Mouse (Mus musculus) induced T-regulatory cell, adult 2 months (primary cell): ENCODE measurements at regions not wholly inside any gene's neighbourhood (a gene's known extent, or its start where the extent isn't known, plus 50 kb on each side); places are given as distances from the start of the nearest gene placed in this dataset.
"Not testable (repeated sequence)": the region's sequence is repeated elsewhere in the genome, so short reads cannot be mapped to it uniquely, and the experiment has no call there.

Experiments used
- DNase-seq: peaks from one replicate; pipeline ENCODE4 v3.0.0-alpha.2; 2012; ENCODE audit warnings: low read depth

DNA sequence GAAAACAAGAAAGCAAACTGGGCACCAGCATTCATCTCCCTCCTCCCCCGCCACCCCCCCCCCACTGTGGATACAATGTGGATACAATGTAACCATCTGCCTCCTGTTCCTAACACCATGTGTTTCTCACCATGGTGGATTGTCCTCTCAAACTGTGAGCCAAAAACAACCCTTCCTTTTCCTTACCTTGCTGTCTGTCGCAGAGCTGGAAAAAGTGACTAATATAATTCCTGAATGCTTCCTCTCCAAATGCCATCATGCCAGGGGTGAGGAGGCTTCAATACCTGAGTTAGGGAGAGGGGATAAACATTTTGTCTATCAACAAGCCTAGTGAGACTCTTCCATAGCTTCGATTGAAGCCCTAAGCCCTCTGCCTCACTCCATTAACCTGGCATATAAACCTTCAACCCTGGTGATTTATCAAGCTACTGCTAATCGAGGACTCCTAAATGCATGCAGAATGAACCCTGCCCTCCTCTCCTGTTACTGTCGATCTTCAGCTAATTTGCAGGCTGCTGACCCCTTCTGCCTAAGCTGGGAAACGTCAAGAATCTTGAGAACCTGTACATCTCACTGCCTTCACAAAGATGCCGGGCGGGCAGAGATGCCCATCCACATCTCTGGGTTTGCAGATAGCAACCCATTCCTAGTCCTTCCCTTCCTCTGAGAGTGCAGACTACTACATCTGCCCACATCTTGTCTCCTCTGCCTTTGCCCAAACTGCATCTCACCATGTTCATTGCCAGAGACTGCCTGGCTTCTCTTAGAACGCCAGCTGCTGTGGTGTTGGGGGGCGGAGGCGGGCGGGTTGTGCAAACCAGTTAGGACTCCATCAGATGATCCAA, 184.3 kb upstream of the Rpl38 start:
- DNase-seq = no peak

DNA sequence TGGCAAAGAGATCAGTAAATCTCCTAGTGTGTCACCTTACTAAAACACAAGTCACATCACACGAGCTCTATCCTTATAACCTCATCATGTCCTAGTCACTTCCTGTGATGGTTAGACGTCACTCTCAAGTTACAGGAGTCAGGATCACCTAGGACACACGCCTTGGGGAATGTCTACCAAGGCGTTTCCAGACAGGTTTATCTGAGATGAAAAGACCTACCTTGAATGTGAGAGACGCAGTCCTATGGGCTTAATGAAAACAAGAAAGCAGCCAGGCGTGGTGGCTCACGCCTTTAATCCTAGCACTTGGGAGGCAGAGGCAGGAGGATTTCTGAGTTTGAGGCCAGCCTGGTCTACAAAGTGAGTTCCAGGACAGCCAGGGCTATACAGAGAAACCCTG, 185.0 kb upstream of the Rpl38 start:
- not testable (repeated sequence) for DNase-seq

DNA sequence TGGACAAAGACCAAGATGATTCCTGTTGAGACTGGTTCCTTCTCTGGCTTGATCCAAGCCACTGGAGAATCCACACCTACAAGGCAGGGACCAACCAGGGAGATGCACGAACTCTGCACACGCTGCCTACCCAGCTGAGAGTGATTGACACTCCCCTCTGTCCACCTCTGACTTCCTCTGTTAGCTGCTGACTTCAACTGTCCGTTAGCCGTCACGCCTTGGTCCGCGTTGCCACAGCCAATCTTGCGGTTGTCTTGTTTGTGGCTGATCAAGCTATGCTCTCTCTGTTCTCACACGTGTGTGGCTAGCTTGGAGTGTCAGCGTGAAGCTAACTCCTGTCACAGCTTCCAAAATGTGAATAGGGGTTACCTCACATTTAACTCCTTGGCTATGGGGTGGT, 186.3 kb upstream of the Rpl38 start:
- DNase-seq = no peak

DNA sequence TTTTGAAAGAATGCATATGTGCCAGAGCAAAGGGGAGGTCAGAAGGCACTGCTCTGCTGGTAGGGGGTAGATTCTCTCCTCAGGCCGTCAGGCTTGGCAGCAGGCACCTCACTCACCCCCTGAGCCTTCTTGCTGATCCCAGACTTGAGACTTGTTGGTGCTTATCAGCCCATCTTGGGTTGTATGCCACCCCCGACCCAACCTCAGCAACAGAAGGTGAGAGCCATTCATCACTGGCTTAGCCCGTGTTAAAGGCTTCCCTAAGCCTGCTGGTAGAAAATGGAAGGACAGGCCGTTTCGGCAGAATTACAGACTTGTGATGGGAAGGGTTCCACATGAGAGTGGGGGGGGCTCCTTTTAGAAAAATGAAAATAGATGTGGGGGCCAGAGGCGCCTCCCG, 187.3 kb upstream of the Rpl38 start:
- no peak for DNase-seq

DNA sequence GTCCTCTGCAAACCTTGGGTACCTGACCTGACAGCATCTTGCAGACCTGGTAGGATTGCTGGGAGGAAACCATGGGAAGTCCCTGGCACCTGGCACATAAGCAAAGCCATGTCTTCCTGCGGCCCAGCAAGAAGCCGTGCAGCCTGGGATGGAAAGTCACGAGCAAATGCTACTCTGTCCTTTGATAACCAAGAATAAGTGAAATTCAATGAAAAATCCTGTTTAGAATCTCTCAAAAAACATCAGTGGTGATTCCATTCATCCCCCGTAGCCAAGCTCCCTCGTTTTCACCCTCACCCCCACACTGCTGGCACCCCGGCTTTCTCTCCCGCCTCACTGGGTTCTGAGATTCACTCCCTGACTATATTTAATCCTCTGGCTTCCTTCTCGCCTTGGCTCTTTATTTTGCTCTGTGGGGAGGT, 188.2 kb upstream of the Rpl38 start:
- no peak for DNase-seq

DNA sequence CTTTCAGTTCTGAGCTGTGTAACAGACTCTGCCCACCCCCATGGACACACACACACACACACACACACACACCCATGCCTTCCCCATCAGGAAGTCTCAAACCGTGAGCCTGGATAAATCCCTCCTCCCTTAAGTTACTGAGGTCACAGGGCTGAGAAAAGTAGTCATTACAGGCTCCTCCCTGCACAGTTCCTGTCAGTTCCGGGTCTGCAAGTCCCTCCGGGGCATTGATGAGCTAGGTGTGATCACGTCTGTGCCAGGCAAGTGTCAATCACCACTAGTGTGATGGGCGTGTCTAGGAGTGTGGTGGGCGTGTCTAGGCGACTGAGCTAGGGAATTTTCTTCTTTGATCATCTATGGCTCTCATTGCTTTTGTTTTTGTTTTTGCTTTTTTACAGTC, 189.6 kb upstream of the Rpl38 start:
- DNase-seq = peak; percentile 21

DNA sequence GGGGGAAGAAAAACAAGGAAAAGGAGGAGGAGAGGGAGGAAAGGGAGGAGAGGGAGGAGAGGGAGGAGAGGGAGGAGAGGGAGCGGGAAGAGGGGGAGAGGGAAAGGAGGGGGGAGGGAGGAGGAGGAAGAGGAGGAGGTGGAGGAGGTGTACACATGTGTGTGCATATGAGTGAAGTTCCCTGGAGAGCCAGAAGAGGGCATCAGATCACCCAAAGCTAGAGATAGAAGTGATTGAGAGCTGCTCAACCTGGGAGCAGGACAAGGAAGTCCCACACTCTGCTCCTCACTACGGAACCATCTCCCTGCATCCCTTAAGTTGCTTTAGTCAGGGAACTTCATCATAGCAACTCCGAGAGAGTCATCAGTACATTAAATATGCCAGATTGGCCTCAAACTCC, 191.0 kb upstream of the Rpl38 start:
- DNase-seq = peak; percentile 17

DNA sequence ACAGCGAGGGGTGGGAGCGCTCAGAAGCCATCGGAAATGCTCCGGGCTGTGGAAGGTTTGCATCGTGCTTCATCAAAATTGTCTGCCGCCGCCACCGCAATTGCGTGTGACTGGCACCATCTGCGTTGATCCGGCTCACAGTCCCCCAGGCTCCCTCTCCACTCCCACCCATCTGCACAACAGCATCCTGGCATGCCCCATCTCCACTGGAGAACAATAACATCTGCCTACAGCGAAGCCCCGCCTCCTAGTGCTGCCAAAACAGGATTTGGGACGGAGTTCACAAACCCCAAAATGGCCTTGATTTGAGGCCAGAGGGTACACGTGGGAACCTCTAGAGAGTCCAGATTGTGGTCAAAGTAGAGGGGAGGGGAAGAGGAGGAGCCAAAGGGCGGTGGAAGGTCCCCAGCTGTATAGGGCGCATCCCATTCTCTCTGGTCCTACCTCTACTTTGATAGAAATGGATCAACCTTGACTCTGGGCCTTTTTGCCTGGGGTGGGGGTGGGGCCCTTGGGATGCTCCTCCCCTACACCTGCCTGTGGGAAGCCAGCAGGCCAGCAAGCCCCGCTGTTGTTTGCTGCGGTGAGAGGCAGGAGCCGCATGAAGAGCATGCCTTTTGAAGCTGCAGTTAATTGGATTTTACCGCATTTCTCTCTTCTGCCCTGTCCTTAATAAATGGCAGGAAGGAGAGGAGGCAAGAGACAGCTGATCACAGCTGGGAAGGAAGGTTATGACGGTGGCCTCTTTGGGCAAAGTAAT, 195.6 kb upstream of the Rpl38 start:
- no peak for DNase-seq

DNA sequence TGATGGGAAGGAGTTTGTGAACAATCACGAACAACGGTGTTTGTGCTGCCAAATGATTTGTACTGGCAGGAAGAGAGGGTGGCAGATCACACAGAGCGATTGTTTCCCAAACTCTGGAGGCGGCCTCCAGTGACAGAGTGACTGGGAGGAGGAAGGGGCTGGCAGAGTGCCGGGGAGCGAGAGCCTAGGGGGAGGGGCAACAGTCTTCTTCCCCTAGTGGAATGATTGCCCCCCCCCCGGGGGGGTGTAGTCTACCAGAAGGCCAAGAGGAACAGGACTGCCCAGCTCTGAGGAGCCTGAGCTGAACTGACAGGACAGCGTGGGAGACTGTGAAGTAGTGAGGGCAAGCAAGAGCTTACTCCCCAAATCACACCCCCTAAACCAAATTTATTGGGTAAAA, 199.9 kb upstream of the Rpl38 start:
- DNase-seq = no peak

DNA sequence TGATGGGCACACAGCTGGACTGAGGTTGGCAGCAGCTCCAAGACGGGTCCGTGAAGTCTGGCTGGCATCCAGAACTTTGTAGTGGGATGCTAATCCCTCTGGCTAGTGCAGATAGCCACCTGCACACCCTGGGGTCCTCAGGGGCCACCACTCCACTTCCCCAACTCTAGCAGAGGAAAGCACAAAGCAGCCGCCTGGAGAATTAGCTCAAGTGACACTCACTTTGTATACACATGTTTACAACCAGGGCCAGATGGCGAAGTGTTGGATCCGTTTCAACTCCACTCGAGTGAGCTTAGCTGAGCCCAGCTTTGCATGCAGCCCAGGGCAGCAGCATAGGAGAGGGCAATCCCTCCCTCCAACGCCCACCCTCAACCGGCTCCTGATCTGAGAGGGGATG, 200.5 kb upstream of the Rpl38 start:
- DNase-seq = no peak

DNA sequence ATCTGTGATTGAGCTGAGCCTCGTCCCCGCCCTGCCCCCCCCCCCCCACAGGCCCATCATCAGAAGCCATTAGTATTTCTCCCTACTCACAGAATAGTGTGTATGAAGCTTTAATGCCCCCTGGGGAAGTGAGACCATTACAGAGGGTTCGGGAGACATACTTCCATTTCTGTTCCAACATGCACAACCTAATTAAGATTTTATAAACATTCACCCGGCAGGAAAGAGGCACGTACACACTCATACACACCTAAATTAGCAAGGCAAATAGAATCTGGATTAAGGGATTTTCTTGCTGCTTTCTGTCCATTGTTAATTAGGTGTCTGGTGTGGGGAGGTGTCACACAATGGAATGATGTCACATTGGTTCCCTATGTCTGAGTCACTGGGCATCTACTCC, 202.8 kb upstream of the Rpl38 start:
- DNase-seq = no peak

DNA sequence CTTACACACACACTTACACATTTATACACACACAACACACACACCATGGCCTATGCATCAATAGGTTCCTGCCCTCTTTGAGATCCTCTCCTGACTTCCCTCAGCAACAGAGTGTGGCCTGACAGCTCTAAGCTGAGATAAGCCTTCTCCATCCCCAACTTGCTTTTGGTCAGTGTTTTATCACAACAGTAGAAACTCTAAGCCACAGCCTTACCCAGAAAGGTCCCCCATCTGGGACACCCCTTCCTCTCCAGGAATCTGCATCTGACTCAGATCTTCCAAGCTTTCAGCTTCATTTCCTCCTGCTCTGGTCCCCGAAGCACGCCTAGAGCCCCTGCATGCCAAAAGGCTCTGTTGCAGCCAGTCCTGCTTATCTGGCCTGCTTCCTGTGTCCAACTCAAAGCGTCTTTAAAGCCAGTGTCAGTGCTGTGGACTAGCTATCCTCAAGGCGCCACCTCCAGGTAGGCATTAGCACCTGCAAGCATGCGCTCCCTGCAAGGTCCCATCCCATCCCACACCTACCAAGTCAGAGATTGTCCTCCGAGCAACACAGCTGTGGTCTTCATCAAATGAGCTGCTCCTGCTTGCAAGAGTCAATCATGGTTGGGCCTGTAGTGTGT, 205.5 kb upstream of the Rpl38 start:
- peak; percentile 8 for DNase-seq

DNA sequence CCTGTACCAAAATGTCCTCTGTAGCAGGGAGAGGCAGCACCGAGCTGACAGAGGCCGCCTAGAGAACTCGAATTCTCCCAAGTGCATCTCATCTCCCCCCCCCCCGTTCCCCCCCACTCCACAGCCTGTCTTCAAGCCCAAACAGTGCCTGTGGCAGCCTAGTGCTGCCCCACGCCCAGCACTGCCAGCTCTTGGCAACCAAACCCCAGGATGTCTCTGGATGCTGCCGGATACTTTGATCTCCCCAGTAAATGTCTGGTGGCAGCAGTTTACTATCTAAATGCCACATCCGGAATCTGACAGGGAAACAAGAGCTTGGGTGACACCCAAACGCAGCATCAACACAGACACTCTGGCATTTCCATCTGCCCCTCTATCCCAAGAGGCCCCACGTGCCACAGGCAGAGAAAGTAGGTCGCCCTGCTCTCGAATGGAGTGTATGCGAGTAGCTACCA, 213.4 kb upstream of the Rpl38 start:
- no peak for DNase-seq

DNA sequence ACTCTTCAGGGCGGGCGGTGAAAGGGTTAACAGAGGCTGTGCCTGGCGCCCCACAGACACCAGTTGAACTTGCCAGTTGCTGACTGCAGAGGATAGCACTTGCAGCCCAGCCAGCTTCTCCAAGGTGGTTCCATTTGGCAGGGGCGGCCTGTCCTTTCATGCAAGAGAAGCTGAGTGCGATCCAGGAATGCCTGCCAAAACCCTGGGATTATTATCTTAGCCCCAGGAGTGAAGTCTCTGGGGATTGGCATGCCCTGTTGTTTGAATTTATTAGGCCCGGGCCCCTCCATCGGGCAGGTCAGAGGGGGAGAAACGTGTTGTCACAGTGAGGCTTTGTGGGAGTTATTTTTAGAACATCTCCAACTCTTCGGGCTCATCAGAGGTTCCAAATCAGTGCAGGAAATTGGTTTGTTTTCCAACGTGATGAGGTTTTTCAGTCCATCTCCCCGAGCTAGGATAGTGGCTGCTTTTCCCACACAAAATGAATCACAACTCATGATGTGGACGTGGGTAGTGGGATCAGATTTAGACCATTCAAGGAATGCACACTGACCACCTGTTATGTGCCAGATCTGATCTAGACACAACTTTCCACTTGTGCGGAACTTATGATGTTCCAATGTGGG, 219.4 kb upstream of the Rpl38 start:
- no peak for DNase-seq

DNA sequence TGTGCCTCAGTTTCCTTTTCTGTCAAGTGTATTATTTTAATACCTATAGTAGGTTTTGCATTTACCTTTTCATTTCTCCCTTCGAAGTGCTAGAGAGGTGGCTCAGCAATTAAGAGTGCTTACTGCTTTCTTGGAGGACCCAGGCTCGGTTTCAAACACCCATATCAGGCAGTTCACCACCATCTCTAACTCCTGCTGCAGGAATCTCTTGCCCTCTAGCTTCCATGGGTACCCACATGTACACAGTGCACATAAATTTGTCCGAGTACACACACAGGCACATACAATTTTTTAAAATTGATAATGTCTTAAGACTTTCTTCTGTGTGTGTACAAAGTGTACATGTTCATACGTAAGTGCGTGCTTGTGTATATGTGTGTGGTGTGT, 220.9 kb upstream of the Rpl38 start:
- DNase-seq = no peak

DNA sequence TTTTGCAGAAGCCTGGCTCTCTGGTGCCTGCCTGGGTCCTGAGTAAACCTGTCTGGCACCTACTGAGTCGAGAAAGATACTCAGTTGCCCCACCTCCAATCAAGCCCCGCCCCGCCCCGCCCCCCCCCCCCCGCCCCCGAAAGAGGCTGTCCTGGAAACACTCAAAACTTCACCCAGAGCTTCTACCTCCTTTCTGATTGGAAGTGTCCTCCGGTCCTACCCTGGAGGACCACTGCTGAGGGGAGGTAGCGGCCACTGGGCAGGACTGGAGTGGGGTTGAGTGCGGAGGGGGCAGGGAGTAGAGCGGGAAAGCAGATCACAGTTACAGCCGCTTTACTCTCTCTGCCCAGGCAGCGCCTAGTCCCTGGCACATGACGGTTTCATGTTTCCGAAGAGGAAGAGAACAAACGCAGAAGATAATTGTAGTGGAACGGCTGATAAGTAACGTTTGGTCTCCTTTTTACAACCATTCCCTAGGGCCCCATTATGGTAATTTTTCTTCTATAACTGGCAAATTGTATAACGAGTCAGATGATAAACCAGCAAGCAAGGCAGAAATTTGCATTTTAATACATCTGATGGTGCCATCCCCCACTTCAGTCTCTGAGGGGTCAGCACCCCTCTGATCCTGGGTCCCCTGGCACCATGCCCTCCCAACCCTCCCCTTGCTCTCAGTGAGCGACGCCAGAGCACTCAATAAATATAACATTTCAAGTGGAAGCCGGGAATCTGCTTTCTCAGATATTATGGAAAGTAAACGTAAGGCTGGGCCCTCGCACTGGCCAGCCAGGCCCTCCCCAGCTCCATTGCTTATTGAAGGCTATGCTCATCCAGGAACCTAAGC, 221.5 kb upstream of the Rpl38 start:
- DNase-seq = no peak

DNA sequence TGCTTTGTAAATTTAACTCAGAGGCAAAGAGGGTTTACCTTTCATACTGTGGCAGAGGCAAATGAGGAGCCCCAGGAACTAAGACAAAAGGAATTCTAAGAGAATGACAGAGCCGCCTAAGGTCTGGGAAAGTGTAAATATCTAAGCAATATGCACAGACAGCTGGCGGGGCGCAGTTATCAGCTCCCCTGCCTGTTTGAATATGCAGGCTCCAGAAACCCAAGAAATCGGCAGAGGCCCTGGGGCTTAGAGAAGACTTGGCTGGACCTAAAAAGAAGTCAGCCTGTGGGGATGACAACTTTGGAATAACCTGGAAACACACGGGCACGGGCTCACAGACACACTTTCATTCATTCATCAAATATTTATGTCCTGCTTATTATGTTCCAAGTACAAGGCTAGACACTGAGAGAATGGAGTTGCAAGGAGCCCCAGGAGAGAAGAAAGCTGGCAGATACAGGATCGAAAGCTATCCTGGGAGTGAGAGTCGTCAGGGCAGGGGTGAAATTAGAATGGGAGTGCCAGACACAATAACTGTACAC, 222.2 kb upstream of the Rpl38 start:
- DNase-seq = no peak

DNA sequence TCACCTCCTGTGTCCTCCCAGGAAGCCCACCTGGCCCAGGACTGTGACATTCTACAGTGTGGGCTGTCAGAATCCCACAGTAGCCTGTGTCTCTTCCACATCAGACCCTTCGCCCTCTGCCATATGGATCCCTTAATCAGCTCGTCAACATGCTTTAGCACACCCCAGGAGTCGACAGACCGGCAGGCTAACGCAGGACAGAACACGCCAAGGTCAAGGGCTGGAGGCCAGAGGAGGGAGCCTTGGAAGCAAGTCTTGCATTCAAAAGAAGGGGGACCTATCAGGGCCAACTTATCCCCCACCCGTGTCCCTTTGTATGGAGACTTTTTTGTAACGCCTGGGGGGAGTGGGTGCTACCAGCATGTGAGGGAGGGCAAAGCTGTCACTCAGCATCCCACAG, 224.1 kb upstream of the Rpl38 start:
- DNase-seq = no peak

DNA sequence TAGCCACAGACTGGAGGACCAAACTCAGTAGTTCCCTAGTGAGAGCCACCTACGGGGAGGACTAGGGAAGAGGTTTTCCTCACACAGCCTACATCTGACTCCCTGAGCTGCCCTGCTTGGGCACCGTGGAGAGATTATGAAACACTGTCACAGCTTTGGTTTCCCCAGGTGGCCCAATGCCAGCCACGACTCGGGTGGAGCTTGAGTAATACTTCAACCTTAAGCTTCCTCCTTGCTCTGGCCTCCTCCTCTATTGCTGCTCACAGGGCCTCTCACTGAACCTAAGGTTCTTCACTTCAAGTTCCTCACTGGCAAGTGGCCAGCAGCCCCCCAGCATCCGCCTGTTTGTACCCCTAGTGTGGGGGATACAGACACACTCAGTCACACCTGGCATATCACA, 224.9 kb upstream of the Rpl38 start:
- DNase-seq = no peak

DNA sequence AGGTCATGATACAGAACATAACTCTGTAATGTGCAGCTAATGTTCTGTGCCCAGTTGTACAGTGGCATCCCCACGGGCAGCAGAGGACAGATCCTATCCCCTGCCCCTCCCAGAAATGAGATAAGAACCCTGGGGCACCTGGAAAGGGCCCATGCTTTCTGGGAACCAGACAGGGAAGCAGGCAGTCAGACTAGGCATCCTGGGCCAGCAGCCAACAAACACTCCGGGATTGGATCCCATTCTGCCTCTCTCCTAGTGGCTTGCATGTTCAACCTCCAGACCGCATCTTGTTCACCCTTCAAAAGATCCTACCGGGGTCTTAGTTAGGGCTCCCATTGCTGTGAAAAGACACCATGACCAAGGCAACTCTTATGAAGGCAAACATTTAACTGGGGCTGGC, 229.0 kb upstream of the Rpl38 start:
- DNase-seq = no peak

DNA sequence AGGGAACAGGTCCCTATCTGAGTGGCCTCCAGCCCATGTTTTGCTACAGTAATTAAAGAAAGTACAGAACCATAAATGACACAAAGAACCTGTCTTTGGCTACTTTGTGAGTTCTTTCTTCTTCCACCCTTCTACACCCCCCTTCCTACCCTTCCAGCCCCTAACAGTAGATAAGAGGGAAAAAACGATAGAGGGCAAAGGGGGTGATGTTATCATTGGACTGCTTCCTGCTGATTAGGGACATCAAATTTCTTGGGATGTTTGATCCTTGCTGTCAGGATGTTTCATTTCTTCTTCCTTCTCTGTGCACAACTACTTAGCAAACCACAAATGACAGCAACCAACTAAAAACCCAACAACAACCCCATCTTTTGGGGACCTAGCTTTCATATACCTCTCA, 232.5 kb upstream of the Rpl38 start:
- no peak for DNase-seq
